Mouse (Mus musculus) bone marrow macrophage, adult 2 months (primary cell): ENCODE measurements around the gene Actl6b. TPM values are rescaled to one million over a fixed set of nuclear protein-coding genes. Genes with fewer than 3 reads are reported as not detected.

Experiments used
- H3K27ac ChIP-seq: 2 replicates; pipeline ENCODE4 v1.5.1; 2012; ENCODE audit warnings: low read depth, low read length; ENCODE audit not compliant: insufficient read depth
- H3K4me1 ChIP-seq: 2 replicates; pipeline ENCODE4 v1.6.1; 2012; ENCODE audit warnings: low read length; ENCODE audit not compliant: control insufficient read depth, insufficient read depth
- H3K4me3 ChIP-seq: 2 replicates; pipeline ENCODE4 v1.5.1; 2012; ENCODE audit warnings: mild to moderate bottlenecking, low read length, moderate library complexity; ENCODE audit not compliant: insufficient read depth
- CTCF ChIP-seq: IDR thresholded peaks from 2 replicates; pipeline ENCODE4 v1.5.1; 2012; ENCODE audit warnings: low read depth, mild to moderate bottlenecking, low read length, moderate library complexity
- POLR2A ChIP-seq: IDR thresholded peaks from 2 replicates; pipeline ENCODE4 v1.6.1; 2012; ENCODE audit warnings: mild to moderate bottlenecking, low read depth, low read length, borderline replicate concordance
- polyA plus RNA-seq: library from polyadenylated mRNA; stranded (reverse); fragments of >200 nt; gene quantifications from 2 replicates; pipeline ENCODE4 v1.2.4, GENCODE M21; 2012; ENCODE audit not compliant: missing spikeins, insufficient read depth, insufficient read length

Gene Actl6b
- polyA plus RNA-seq, 1 experiment = not detected

GRCm38 (mm10) chr5:137580246-137580645 lies 26.9 kb downstream of the Actl6b start:
- Histone ChIP-seq H3K4me1 (no peaks in the 10 kb centered on the region), H3K27ac (no peak overlapping the region), H3K4me3 (no peak overlapping the region)
- TF ChIP-seq POLR2A = no peak
- TF ChIP-seq CTCF = no peak

- Histone ChIP-seq H3K4me3 (no peak overlapping the region), H3K27ac (no peak overlapping the region), H3K4me1 (no peaks in the 10 kb centered on the region)
- no peak for TF ChIP-seq POLR2A
- TF ChIP-seq CTCF = no peak
Observed at GRCm38 (mm10) chr5:137582702-137583101, 29.4 kb downstream of the Actl6b start.

GRCm38 (mm10) chr5:137583670-137584169 lies 30.4 kb downstream of the Actl6b start:
- no peak overlapping the region for H3K4me3 ChIP-seq

DNA sequence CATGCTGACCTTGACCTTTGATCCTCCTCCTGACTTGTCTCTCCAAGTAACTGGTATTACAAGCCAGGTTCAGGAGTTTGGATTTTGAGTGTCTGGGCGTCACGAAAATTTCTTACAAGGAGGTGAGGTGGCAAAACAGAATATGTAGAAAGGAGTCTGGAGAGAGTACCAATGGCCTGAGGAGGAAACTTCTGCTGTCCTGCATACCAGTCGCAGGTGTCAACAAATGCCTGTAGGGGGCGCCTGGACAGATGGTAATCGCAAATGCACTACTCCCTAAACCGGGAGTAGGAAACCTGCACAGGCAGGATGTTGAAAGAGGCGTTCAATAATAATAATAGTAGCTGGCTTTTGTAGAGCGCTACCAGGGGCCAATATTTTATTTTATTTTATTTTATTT lies 31.7 kb downstream of the Actl6b start:
- TF ChIP-seq CTCF (peak; percentile 80), POLR2A (no peak)
- H3K27ac ChIP-seq = no peak overlapping the region
- no peak overlapping the region for H3K4me3 ChIP-seq
- H3K4me1 ChIP-seq = no peaks in the 10 kb centered on the region

More at GRCm38 (mm10) chr5:137583670-137584169, 30.4 kb downstream of the Actl6b start:
- Histone ChIP-seq H3K4me1 (no peaks in the 10 kb centered on the region), H3K27ac (no peak overlapping the region)
- TF ChIP-seq CTCF (no peak), POLR2A (no peak)

- Histone ChIP-seq H3K4me3 (no peak overlapping the region), H3K4me1 (no peaks in the 10 kb centered on the region), H3K27ac (no peak overlapping the region)
- no peak for TF ChIP-seq CTCF
- TF ChIP-seq POLR2A = no peak
Observed at GRCm38 (mm10) chr5:137590507-137590906, 37.2 kb downstream of the Actl6b start.

GRCm38 (mm10) chr5:137595921-137596320 lies 42.6 kb downstream of the Actl6b start:
- H3K27ac ChIP-seq = no peak overlapping the region
- no peak for TF ChIP-seq POLR2A
- no peak for TF ChIP-seq CTCF
- no peak overlapping the region for H3K4me3 ChIP-seq
- peaks cover 13% of the 10 kb centered on the region for H3K4me1 ChIP-seq

DNA sequence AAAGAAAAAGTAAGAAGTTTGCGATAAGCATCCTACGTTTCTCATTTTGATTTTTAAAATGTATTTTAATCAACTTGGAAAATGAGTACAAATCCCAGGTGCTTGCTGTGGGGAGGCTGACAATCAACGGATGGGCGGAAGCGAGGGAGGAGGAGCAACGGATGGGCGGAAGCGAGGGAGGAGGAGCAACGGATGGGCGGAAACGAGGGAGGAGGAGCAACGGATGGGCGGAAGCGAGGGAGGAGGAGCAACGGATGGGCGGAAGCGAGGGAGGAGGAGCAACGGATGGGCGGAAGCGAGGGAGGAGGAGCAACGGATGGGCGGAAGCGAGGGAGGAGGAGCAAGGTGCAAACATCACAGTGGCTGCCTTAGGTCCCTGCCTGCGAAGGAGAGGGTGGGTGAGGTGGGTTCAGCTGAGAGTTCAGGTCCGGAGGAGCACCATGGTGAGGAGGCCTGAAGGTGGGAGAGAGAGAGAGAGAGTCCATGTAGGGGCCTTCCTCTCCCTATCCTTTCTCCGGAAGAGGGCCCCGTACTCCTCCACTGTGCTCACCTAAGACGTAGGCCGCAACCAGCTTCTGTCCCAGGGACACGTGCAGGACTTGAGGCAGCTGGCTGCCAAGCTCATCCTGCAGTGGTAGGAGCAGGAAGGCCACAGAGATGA lies 43.4 kb downstream of the Actl6b start:
- peak overlapping the region; percentile 45 for H3K4me3 ChIP-seq
- H3K4me1 ChIP-seq = peaks cover 13% of the 10 kb centered on the region
- peak overlapping the region; percentile 30 for H3K27ac ChIP-seq
- TF ChIP-seq CTCF = no peak
- TF ChIP-seq POLR2A = no peak

- no peak overlapping the region for H3K4me3 ChIP-seq
- H3K4me1 ChIP-seq = peaks cover 16% of the 10 kb centered on the region
- no peak for TF ChIP-seq POLR2A
- TF ChIP-seq CTCF = no peak
- H3K27ac ChIP-seq = no peak overlapping the region
Observed at GRCm38 (mm10) chr5:137597625-137598024, 44.3 kb downstream of the Actl6b start.

DNA sequence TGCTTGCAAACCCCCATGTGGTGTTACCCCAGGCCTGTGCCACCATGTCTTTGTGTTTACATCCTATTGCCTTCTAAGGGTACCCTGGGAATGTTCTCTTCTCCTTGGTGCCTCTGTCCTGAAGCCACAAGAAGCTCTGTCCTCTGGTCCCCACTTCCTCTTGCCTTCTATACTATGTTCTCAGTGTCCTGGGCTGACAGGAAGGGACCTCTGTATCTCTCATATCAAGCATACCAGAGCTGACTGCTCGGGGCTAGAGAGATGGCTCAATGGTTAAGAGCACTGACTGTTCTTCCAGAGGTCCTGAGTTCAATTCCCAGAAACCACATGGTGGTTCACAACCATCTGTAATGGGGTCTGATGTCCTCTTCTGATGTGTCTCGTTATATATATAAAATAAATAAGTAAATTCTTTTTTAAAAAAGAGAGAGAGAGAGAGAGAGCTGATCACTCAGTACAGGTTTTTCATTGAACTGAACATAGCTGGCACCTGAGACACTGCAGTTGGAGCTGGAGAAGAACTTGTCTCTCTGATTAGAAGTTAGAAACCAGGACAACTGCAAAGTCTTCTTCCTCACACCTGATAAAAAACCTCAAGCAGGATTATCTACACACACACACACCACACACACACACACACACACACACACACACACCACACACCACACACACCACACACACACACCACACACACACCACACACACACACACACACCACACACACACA lies 44.9 kb downstream of the Actl6b start:
- Histone ChIP-seq H3K27ac (no peak overlapping the region), H3K4me1 (peaks cover 20% of the 10 kb centered on the region), H3K4me3 (peak overlapping the region; percentile 75; the same call in 1 of the 2 replicates)
- TF ChIP-seq CTCF (no peak), POLR2A (no peak)

DNA sequence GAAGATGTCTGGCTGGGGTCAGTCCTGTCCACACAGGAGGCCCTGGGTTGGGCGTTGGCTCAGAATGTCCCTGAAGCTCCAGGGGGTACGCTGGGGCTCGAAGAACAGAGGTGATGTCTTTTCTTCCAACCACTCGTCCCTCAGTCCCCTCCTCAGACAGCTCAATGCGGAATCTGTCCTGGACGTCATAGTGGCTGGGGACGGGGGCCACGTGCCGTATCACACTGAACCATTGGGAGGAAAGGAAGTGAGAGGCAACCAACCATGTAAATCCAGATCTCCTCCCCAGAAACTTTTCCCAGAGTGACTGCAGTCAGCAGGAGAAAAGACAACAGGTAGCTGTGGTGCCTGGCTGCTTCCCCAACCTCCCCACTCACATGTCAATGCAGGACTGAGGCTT lies 46.3 kb downstream of the Actl6b start:
- Histone ChIP-seq H3K27ac (peak overlapping the region; percentile 32), H3K4me1 (peaks cover 24% of the 10 kb centered on the region), H3K4me3 (peak overlapping the region; percentile 75)
- no peak for TF ChIP-seq CTCF
- no peak for TF ChIP-seq POLR2A

- peak overlapping the region; percentile 75 for H3K4me3 ChIP-seq
- TF ChIP-seq CTCF (no peak), POLR2A (no peak)
- H3K27ac ChIP-seq = peak overlapping the region; percentile 32
- peaks cover 27% of the 10 kb centered on the region for H3K4me1 ChIP-seq
Observed at GRCm38 (mm10) chr5:137600281-137600618, 46.9 kb downstream of the Actl6b start.
